Mouse (Mus musculus): ENCODE results near the gene Bri3bp. TPM values are rescaled to one million over a fixed set of nuclear protein-coding genes. Genes with fewer than 3 reads are reported as not detected.

Bri3bp gene
- polyA plus RNA-seq (2015; fragmentation: Nextera tagmentation; extraction: Ambion mirVana): 39.6 and 41.5 TPM in 2 replicates

DNA sequence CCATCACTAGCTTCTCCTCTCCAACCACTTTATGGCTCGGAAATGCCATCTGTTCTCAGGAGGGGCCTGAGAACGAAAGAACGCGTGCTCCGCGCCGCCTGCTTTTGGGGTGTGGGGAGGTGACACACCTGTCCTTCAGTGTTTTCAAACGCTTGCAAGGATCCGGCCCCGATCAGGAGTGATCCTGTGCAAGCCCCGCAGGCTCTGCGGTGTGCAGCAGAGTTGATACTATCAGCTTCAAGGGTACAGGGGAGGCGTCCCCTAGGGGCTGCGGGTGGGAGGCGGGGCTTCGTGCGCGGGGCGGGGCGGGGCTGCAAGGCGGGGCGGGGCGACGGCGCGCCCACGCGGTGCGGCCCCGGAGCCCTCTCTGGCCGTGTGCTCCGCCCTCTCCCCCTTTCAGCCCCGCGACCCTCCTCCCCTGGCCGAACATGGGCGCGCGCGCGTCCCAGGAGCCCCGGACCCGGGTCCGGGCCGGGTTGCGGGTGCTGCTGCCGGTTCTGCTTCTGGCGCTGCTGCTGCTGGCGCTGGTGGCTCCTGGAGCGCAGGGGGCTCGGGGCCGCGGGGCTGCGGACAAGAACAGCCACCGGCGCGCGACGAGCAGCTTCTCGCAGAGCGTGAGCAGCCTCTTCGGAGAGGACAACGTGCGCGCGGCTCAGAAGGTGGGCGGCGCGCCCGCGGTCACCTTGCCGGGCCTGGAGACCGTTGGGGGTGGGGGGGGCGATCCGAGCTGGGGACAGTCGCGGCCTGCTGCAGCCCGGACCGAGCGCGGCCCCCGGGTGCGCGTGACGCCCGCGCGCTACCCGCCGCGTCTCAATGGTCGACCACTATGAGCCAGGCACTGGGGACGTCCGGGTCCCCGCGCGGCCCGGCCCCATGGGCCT, at the start of gene Bri3bp:
Bri3bp (plus strand) TSS at position 335 of the 881 bp plus-strand sequence.

DNA sequence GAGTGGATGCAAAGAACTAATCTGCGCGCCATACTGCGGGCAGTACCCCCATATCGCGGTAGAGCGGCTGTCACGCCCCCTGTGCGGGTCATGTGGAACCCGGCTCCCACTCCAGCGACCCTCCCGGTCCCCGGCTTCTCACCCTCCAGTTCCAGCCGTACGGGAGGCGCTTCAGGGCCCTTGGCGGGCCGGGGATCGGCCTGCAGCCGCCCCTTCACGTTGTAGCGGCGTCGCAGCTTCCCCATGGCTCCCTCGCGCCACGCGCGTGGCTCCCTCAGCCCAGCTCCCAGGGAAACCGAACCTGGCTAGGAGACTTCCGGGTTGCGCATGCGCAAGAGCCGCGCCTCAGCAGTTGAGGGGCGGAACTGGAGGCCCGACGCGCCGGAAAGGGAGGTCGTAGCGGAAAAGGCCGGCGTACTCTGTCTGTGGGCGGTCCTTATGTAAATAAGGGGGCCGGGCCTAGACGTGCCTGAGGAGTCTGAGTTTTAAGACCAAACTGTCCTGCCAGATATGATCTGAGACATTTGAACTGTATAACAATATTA, 7.5 kb upstream of the Bri3bp start, which contains the start of gene Dhx37:
Dhx37 (minus strand) TSS at position 329 of the 545 bp plus-strand sequence.

GRCm38 (mm10) chr5:125475601-125476285, 34.4 kb downstream of the Bri3bp start, which contains the start of gene Aacs:
Aacs (plus strand) TSS chr5:125475814.

Small RNA genes lying within 50 kb of the gene (microRNA-seq; reads per million reads assigned to microRNA genes)
- not detected for gene Gm27551

Other genes starting within 250 kb of the Bri3bp start
- 53.1 and 56.3 TPM in 2 replicates for gene Scarb1, start 100.5 kb upstream of the Bri3bp start, polyA plus RNA-seq (2015; fragmentation: Nextera tagmentation; extraction: Ambion mirVana)
- gene Gm10382, start 52.2 kb upstream of the Bri3bp start, polyA plus RNA-seq (2015; fragmentation: Nextera tagmentation; extraction: Ambion mirVana): 0.75 and 0.79 TPM in 2 replicates
- 1,058 and 1,169 TPM in 2 replicates for gene Ubc, start 51.4 kb upstream of the Bri3bp start, polyA plus RNA-seq (2015; fragmentation: Nextera tagmentation; extraction: Ambion mirVana)
- 6.6 and 7.3 TPM in 2 replicates for gene Dhx37, start 7.4 kb upstream of the Bri3bp start, polyA plus RNA-seq (2015; fragmentation: Nextera tagmentation; extraction: Ambion mirVana)
- gene Aacs, start 34.2 kb downstream of the Bri3bp start, polyA plus RNA-seq (2015; fragmentation: Nextera tagmentation; extraction: Ambion mirVana): 72.9 and 78.5 TPM in 2 replicates
- 7.7 and 7.8 TPM in 2 replicates for gene Tmem132b, start 90.2 kb downstream of the Bri3bp start, polyA plus RNA-seq (2015; fragmentation: Nextera tagmentation; extraction: Ambion mirVana)

All from neural tube, postnatal 0 days (tissue).